Mouse (Mus musculus): Measurements from ENCODE around the gene Fam168a. TPM values are rescaled to one million over a fixed set of nuclear protein-coding genes. Genes with fewer than 3 reads are reported as not detected.
"Not testable (repeated sequence)": the region's sequence is repeated elsewhere in the genome, so short reads cannot be mapped to it uniquely, and the experiment has no call there.

The Fam168a gene
- polyA plus RNA-seq, 1 experiment from 2014 or later = 72.6 TPM

DNA sequence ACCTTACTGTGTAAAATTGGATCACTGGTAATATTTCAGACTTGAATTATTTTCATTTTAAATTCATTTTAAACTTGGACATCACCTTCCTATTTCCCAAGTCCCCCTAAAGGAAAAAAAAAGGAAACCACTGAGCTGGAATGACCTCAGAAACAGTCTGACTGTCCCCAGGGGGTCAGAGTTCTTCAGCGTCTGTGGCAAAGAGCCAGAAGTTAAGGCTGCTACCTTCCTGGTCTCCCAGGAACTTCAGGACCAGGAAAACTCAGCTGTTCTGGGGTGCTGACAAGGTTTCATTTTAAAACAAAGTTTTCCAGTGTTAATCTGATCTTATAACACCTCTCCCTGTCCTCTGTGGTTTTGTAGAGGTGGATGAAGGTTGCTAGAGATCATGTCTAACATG lies 131.3 kb downstream of the Fam168a start:
- Histone ChIP-seq H3K4me2 (no peak overlapping the region), H3K4me1 (no peaks in the 10 kb centered on the region), H3K27ac (no peak overlapping the region), H3K9ac (no peak overlapping the region), H3K27me3 (no peaks in the 10 kb centered on the region), H3K36me3 (replicated peaks) (peaks cover 55% of the 10 kb centered on the region), H3K4me3 (replicated peaks) (no peak overlapping the region), H3K9me3 (no peaks in the 10 kb centered on the region)
- 71% methylated on average over 1 of the region's 1 CpGs for WGBS
- no peak for ATAC-seq (ENCODE audit: low FRiP score)

DNA sequence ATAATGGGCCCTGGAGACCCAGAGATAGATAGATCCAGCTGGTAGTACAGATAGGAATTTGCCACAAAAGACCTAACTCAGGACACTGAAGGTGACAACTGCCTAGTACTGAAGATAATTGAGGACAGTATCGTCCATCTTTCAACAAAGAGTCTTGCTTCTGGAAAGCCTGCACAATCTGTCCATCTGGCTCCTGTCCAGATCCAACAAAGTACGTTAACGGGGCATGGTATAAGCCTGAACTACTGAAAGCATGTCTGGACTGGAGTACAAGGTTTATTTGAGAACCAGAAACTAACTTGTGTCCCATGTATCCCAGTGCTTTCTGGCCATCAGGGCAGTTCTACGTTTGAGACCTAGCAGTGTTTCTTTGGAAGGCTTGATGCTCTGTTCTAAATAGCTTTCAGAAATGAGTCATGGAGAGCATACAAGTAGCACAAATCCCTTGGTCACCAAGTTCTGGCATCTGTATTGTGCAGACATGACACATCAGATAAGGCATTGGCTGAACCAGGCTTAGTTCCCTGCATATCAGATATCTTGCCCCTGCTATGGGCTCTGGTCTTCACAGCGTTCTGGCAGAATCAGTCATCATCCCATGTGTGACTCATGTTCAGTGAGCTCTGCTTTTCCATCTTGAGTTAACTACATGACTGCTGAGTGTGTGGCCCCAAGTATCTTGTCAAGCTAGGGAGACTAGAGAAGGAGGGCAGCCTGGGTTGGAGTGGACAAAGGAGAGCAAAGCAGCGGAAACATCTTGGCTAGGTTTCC lies 133.4 kb downstream of the Fam168a start:
- Histone ChIP-seq H3K9ac (no peak overlapping the region), H3K9me3 (no peaks in the 10 kb centered on the region), H3K27me3 (no peaks in the 10 kb centered on the region), H3K4me2 (no peak overlapping the region), H3K4me3 (replicated peaks) (no peak overlapping the region), H3K36me3 (replicated peaks) (peaks cover 50% of the 10 kb centered on the region), H3K27ac (no peak overlapping the region), H3K4me1 (no peaks in the 10 kb centered on the region)
- ATAC-seq (ENCODE audit: low FRiP score) = no peak
- WGBS = 86% methylated on average over 6 of the region's 6 CpGs

DNA sequence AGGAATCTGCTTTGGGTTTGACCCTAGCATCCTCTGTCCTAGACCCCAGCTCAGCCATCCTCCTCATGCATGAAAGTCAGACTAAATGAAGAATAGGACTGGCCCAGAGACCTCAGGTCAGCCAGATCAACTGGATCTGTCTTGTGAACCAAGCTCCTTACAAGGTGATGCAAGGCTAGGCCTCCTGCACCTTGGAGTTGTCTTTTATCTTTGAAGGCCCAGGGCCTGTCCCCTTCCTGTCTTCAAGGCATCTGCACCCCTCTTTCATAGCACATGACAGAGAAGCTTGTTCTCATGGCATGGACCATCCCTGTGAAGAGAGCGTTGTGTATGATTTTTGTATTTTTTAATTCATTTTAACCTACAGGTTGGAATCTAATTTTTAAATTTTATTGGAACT lies 134.5 kb downstream of the Fam168a start:
- 97% methylated on average over 1 of the region's 1 CpGs for WGBS

DNA sequence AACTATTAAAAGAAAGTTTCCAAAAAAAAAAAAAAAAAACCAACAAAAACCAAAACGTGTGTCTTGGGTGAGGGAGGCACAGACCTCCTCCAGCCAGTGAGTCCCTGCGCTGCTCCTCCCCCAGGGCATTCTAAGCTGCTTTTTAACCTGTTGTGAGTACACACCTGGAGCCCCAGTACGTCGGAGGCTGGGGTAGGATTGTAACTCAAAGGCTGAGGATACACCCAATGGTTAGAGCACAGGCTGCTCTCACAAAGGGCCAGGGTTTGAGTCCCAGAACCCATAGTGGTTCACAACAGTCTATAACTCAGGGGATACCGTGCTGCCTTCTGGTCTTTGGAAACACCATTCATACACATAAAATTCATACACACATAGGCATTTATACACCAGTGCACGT lies 135.2 kb downstream of the Fam168a start:
- 90% methylated on average over 6 of the region's 6 CpGs for WGBS
- H3K27ac ChIP-seq = no peak overlapping the region
- no peak overlapping the region for H3K4me3 ChIP-seq (replicated peaks)
- H3K9me3 ChIP-seq = no peaks in the 10 kb centered on the region
- peaks cover 35% of the 10 kb centered on the region for H3K36me3 ChIP-seq (replicated peaks)
- ATAC-seq (ENCODE audit: low FRiP score) = no peak
- no peak overlapping the region for H3K4me2 ChIP-seq
- no peaks in the 10 kb centered on the region for H3K4me1 ChIP-seq
- no peak overlapping the region for H3K9ac ChIP-seq
- H3K27me3 ChIP-seq = no peaks in the 10 kb centered on the region

More for the DNA sequence above, 134.5 kb downstream of the Fam168a start:
- no peaks in the 10 kb centered on the region for H3K4me1 ChIP-seq
- H3K9me3 ChIP-seq = no peaks in the 10 kb centered on the region
- H3K27ac ChIP-seq = no peak overlapping the region
- no peak overlapping the region for H3K4me3 ChIP-seq (replicated peaks)
- H3K36me3 ChIP-seq (replicated peaks) = peaks cover 41% of the 10 kb centered on the region
- ATAC-seq (ENCODE audit: low FRiP score) = no peak
- no peaks in the 10 kb centered on the region for H3K27me3 ChIP-seq
- H3K9ac ChIP-seq = no peak overlapping the region
- no peak overlapping the region for H3K4me2 ChIP-seq

DNA sequence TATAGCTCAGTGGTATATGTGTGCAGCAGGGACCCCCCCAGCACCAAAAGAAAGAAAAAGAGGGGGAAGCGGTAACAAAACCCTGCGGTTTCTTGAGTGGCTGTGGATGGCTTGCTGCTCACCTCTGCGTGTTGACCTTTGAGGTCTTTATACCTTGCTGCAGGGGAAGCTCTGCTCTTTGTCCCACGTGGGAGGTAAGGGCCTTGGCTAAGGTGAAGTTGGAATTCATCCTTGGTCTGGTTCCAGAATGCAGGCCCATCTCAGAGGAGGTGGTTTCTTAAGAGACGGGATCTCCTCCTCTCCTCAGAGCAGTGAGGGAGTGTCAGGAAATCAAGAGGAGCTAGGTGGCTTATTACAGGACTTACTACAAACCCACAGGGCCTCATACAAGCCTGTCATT lies 135.7 kb downstream of the Fam168a start:
- Histone ChIP-seq H3K4me1 (no peaks in the 10 kb centered on the region), H3K36me3 (replicated peaks) (peaks cover 30% of the 10 kb centered on the region), H3K27ac (no peak overlapping the region), H3K4me3 (replicated peaks) (no peak overlapping the region), H3K9me3 (no peaks in the 10 kb centered on the region), H3K9ac (no peak overlapping the region), H3K4me2 (no peak overlapping the region), H3K27me3 (no peaks in the 10 kb centered on the region)
- no peak for ATAC-seq (ENCODE audit: low FRiP score)
- WGBS = 84% methylated on average over 5 of the region's 5 CpGs

DNA sequence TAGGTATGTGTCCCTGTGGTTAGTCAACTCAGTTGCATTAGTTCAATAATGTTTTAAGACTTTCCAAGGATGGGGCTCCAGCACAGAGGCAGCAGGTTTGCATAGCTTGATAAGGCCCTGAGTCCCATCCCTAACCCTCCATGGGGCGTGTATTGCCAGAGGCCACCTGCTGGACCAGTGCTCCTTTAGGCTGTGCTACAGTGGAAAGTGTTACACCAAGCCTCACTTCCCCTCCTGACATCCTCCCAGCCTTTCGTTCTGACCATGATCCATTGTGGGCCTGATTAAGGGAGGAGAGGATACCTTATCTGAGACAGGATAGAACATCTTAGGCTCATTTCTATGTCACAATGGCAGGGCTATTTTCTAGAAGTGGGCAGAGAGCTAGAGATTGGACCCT lies 137.4 kb downstream of the Fam168a start:
- Histone ChIP-seq H3K4me3 (replicated peaks) (no peak overlapping the region), H3K4me1 (no peaks in the 10 kb centered on the region), H3K36me3 (replicated peaks) (peaks cover 19% of the 10 kb centered on the region; the same call in 1 of the 2 replicates), H3K9me3 (no peaks in the 10 kb centered on the region), H3K4me2 (no peak overlapping the region), H3K27ac (no peak overlapping the region), H3K27me3 (no peaks in the 10 kb centered on the region), H3K9ac (no peak overlapping the region)
- WGBS = 91% methylated on average over 2 of the region's 2 CpGs
- no peak for ATAC-seq (ENCODE audit: low FRiP score)

DNA sequence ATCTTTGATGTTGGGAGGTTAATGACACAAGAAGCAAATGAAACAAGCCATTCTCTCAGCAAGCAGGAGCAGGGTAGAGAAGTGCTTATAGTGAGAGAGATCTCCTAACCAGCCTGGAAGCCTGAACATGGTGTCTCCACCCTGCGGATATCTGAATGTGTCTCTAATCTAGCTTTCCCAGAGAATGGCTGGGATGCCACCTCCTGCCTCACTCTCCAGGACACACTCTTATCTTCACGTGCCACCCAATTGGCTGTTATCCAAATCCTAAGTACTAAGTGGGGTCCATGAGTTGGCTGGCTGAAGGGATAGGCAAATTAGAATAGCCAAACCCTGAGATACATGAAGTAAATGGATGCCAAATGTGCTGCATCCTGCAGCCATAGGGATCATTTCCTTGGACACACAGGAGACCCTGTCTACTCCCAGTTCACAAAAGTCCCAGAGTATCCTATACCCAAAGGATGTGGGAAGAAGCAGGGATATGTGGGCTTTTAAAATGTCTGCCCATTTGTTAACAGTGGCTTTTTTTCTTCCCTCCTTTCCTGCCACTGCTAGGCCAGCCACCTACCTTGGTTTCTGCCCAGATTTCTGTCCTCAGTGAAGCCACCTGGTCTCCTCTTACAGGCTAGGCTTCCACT lies 138.1 kb downstream of the Fam168a start:
- H3K9ac ChIP-seq = no peak overlapping the region
- 80% methylated on average over 2 of the region's 2 CpGs for WGBS
- ATAC-seq (ENCODE audit: low FRiP score) = no peak

DNA sequence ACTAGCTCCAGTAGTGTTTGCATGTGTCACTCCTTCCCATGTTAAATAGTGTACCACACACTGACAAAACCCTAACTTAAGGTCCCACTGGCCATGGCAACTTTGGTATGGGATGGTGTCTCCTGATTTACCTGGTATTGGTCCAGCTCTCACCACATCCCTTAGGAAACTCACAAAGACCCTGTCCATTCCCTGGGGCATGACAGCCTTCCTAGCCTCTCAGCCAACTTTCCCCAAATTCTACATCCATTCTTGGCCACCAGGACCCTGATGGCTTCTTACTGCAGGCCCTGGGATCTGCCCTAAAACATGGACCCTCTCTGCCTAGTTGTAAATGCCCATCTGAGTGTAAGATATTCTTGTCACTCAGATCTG lies 138.6 kb downstream of the Fam168a start:
- H3K9me3 ChIP-seq = no peaks in the 10 kb centered on the region
- H3K4me2 ChIP-seq = no peak overlapping the region
- H3K9ac ChIP-seq = no peak overlapping the region
- no peak for ATAC-seq (ENCODE audit: low FRiP score)
- no peak overlapping the region for H3K4me3 ChIP-seq (replicated peaks)
- peaks cover 11% of the 10 kb centered on the region; the same call in 1 of the 2 replicates for H3K36me3 ChIP-seq (replicated peaks)
- H3K4me1 ChIP-seq = no peaks in the 10 kb centered on the region
- no peaks in the 10 kb centered on the region for H3K27me3 ChIP-seq
- H3K27ac ChIP-seq = no peak overlapping the region

More for the DNA sequence above, 138.1 kb downstream of the Fam168a start:
- no peak overlapping the region for H3K4me2 ChIP-seq
- H3K4me1 ChIP-seq = no peaks in the 10 kb centered on the region
- peak overlapping the region; percentile 13; the same call in 1 of the 2 replicates for H3K27ac ChIP-seq
- peaks cover 14% of the 10 kb centered on the region; the same call in 1 of the 2 replicates for H3K36me3 ChIP-seq (replicated peaks)
- H3K4me3 ChIP-seq (replicated peaks) = no peak overlapping the region
- H3K27me3 ChIP-seq = no peaks in the 10 kb centered on the region
- no peaks in the 10 kb centered on the region for H3K9me3 ChIP-seq

DNA sequence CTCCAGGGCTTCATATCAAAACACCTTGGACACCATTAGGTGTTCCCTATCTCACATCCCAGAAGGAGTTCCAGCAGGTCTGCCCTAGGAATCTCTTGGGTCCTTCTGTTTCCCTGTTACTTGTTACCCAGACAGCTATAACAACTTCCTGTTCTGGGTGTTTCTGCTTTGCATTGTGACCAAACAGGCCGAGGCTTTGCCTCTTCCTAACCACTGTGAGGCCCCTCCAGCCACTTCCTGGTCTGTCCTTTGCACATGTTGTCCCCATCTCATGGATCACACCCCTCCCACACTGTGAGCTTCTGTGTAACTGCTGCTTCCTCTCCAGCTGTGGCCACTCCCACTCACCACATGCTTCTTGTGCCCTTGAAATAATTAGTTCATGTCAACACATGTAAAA lies 139.0 kb downstream of the Fam168a start:
- H3K27me3 ChIP-seq = no peaks in the 10 kb centered on the region
- no peak overlapping the region for H3K27ac ChIP-seq
- peaks cover 11% of the 10 kb centered on the region; the same call in 1 of the 2 replicates for H3K36me3 ChIP-seq (replicated peaks)
- no peak overlapping the region for H3K4me3 ChIP-seq (replicated peaks)
- no peak overlapping the region for H3K4me2 ChIP-seq
- no peaks in the 10 kb centered on the region for H3K9me3 ChIP-seq
- ATAC-seq (ENCODE audit: low FRiP score) = no peak
- no peak overlapping the region for H3K9ac ChIP-seq
- H3K4me1 ChIP-seq = no peaks in the 10 kb centered on the region
- WGBS = 68% methylated on average over 1 of the region's 1 CpGs

DNA sequence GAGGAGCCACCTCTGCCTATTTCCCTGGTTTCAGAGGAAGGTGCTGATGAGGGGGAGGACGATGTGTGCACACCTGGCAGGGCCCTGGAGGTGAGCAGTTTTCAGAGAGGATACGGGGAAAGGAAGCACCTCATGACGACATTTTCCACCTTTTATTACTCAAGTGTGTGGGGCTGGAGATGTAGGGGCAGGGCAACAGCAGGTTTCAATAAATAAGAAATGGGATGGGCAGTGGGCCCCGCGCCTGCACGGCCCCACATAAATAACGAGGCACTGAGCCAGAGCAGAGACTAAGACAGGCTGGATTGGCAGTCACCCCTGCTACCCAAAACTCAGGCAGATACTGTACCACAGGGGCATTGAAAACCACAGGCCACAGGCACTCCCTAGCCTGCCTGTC lies 139.6 kb downstream of the Fam168a start:
- not testable (repeated sequence) for H3K4me2 ChIP-seq; ATAC-seq (ENCODE audit: low FRiP score); H3K9ac ChIP-seq; H3K27me3 ChIP-seq; H3K4me1 ChIP-seq; H3K9me3 ChIP-seq; H3K4me3 ChIP-seq (replicated peaks); H3K27ac ChIP-seq
- H3K36me3 ChIP-seq (replicated peaks) = peaks cover 11% of the 10 kb centered on the region; the same call in 1 of the 2 replicates
- 81% methylated on average over 7 of the region's 7 CpGs for WGBS

DNA sequence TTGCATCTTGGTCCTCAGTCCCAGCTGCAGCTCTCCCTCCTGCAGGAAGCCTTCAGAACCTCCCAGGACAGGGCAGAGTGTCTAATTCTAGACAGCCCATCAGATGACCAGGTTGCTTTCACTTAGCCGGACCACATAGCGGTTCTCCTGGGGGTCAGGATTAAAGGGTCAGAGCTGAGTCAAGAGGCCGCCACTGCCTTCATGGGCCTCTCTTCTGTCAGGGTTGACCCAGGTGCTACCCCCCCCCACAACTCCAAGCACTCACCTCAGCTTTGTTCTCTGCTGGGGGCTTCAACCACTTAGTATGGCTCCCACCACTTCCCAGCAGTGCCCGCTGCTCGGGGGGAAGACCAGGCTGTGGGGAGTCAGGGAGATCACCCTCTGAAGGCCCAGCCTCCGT lies 140.7 kb downstream of the Fam168a start:
- H3K9me3 ChIP-seq = no peaks in the 10 kb centered on the region
- 85% methylated on average over 6 of the region's 6 CpGs for WGBS
- no peak overlapping the region for H3K9ac ChIP-seq
- peaks cover 4% of the 10 kb centered on the region; the same call in 1 of the 2 replicates for H3K36me3 ChIP-seq (replicated peaks)
- no peak overlapping the region for H3K27ac ChIP-seq
- no peaks in the 10 kb centered on the region for H3K4me1 ChIP-seq
- no peak overlapping the region for H3K4me3 ChIP-seq (replicated peaks)
- ATAC-seq (ENCODE audit: low FRiP score) = no peak
- no peak overlapping the region for H3K4me2 ChIP-seq
- no peaks in the 10 kb centered on the region for H3K27me3 ChIP-seq

DNA sequence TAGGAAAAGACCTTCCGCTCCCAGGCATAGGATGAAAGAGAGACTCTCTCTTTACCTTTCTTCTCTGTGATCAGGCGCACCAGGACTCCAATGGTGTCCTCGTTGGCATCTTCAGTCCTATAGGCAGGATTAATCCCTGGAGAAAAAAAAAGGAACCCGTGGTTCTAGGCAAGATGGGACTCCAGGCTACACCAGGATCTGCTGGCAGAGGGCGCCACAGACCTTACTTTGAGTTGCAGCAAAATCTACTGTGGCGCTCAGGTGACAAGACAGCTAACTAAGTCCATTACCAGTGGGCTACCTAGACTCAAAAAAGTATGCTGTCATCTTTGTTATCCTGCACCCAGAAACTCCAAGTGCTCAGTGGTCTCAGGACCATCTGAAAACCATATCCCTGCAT lies 142.3 kb downstream of the Fam168a start:
- no peaks in the 10 kb centered on the region for H3K9me3 ChIP-seq
- H3K27ac ChIP-seq = no peak overlapping the region
- no peak for ATAC-seq (ENCODE audit: low FRiP score)
- H3K27me3 ChIP-seq = no peaks in the 10 kb centered on the region
- no peaks in the 10 kb centered on the region for H3K36me3 ChIP-seq (replicated peaks)
- H3K4me2 ChIP-seq = no peak overlapping the region
- no peak overlapping the region for H3K9ac ChIP-seq
- no peak overlapping the region for H3K4me3 ChIP-seq (replicated peaks)
- WGBS = 23% methylated on average over 6 of the region's 6 CpGs
- no peaks in the 10 kb centered on the region for H3K4me1 ChIP-seq

DNA sequence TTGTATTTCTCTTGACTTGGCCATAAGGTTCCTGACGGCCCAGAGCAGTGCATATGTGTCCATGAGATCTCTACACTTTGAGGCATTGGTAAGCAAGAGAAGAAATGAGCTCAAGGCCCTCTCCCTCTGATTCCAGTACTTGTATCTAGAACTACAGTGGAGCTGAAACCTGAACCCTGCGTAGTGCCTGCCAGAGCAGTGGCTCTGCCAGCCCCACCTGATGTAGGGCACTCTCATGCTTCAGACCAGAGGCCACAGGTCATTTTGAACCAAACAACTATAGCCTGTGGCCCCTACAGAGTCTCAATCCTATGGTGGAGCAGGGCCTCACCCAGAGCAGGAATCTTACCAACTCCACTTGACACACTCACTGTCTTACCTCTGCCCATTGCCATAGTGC lies 143.1 kb downstream of the Fam168a start:
- Histone ChIP-seq H3K27me3 (no peaks in the 10 kb centered on the region), H3K27ac (no peak overlapping the region), H3K4me3 (replicated peaks) (no peak overlapping the region), H3K9me3 (no peaks in the 10 kb centered on the region), H3K4me1 (peaks cover 5% of the 10 kb centered on the region), H3K4me2 (no peak overlapping the region), H3K9ac (no peak overlapping the region), H3K36me3 (replicated peaks) (no peaks in the 10 kb centered on the region)
- ATAC-seq (ENCODE audit: low FRiP score) = no peak
- 89% methylated on average over 2 of the region's 2 CpGs for WGBS
